Mouse (Mus musculus) embryo, embryonic 9.5 days (tissue): ENCODE measurements around the gene Swsap1.
A peak's percentile ranks its signal among the peaks of the same experiment; 100 is the strongest.

Experiments
- DNase-seq: peaks from one replicate; pipeline ENCODE4 v3.0.0-alpha.2; 2017; ENCODE audit errors: extremely low spot score

Swsap1 gene

GRCm38 (mm10) chr9:21955570-21956281 lies at the start of gene Swsap1:
Swsap1 (plus strand) TSS chr9:21955755.
- peak; percentile 98 for DNase-seq

- DNase-seq = no peak
These were observed 47.3 kb upstream of the Swsap1 start for GRCm38 (mm10) chr9:21908216-21908615.

- no peak for DNase-seq
These were observed 45.9 kb upstream of the Swsap1 start for GRCm38 (mm10) chr9:21909474-21910223.

GRCm38 (mm10) chr9:21916851-21917492 lies 38.6 kb upstream of the Swsap1 start:
- DNase-seq = no peak

- DNase-seq = no peak
These were observed 38.0 kb upstream of the Swsap1 start for GRCm38 (mm10) chr9:21917493-21918034.

GRCm38 (mm10) chr9:21918035-21918592 lies 37.4 kb upstream of the Swsap1 start, which contains the start of gene Rab3d:
Rab3d (minus strand) TSS chr9:21918192.
- peak; percentile 98 for DNase-seq

GRCm38 (mm10) chr9:21918692-21919384 lies 36.7 kb upstream of the Swsap1 start:
- DNase-seq = no peak

GRCm38 (mm10) chr9:21923036-21923435 lies 32.5 kb upstream of the Swsap1 start:
- DNase-seq = no peak

GRCm38 (mm10) chr9:21923490-21924098 lies 32.0 kb upstream of the Swsap1 start:
- no peak for DNase-seq

GRCm38 (mm10) chr9:21924099-21924493 lies 31.5 kb upstream of the Swsap1 start:
- DNase-seq = no peak

- DNase-seq = no peak
These were observed 30.5 kb upstream of the Swsap1 start for GRCm38 (mm10) chr9:21925034-21925433.

- no peak for DNase-seq
These were observed 30.0 kb upstream of the Swsap1 start for GRCm38 (mm10) chr9:21925506-21925905.

GRCm38 (mm10) chr9:21926155-21926554 lies 29.4 kb upstream of the Swsap1 start:
- no peak for DNase-seq

GRCm38 (mm10) chr9:21926784-21927183 lies 28.8 kb upstream of the Swsap1 start:
- DNase-seq = peak; percentile 29

- DNase-seq = peak; percentile 93
These were observed 28.3 kb upstream of the Swsap1 start, which contains the start of the genes Ccdc159 and Tmem205 for GRCm38 (mm10) chr9:21927208-21927753. Ccdc159 (plus strand) TSS chr9:21927471. Tmem205 (minus strand) TSS chr9:21927556.

- no peak for DNase-seq
These were observed 26.3 kb upstream of the Swsap1 start for GRCm38 (mm10) chr9:21929208-21929607.

GRCm38 (mm10) chr9:21932006-21932405 lies 23.5 kb upstream of the Swsap1 start:
- no peak for DNase-seq

- DNase-seq = no peak
These were observed 23.0 kb upstream of the Swsap1 start for GRCm38 (mm10) chr9:21932445-21933137.

GRCm38 (mm10) chr9:21934021-21934420 lies 21.5 kb upstream of the Swsap1 start:
- no peak for DNase-seq
